Mouse (Mus musculus): Measurements from ENCODE around the gene Pdlim3.
"Not testable (repeated sequence)": the region's sequence is repeated elsewhere in the genome, so short reads cannot be mapped to it uniquely, and the experiment has no call there.

The Pdlim3 gene

DNA sequence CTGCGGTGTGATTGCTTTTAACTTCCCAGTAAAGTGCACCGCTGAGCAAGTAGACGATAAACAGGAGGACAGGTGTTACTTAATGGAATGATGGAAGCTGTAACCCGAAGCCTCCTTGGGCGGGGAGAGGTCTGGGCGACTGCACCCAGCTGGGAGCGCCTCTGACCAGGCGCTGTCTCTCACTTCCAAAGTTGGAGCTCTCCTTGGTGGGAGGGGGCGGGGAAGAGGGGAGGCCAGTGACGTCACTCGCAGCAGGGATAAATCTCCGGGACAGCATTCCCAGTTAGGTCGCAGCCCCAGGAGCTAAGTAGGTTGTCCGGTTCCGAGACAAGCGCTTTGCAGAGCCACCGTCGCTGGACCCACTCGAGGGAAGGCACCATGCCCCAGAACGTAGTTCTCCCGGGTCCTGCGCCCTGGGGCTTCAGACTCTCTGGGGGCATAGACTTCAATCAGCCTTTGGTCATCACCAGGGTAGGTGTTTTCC lies at the start of gene Pdlim3:
Gene Pdlim3 (plus strand): TSS at position 260 of the 484 bp plus-strand sequence.
- peak; percentile 95 for DNase-seq (ENCODE audit: low read depth, low spot score)

DNA sequence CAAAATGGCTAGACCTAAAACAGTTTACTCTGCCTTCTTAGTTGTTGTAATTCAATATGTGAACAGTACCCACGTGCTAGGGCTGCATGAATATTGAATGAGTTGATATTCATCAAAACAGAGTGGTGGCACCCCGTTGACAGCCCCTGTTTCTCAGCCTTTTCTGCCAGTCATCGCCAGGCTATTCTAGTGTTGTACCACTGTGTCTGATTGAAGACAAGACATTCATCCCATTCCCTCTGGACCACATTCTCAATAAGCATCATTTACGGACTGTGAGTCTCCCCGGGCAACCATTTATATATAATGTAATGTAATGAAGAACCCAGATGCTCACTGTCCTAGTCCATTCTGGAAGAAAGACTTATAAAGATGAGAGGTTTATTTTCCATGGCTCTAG lies 42.0 kb upstream of the Pdlim3 start:
- DNase-seq (ENCODE audit: low read depth, low spot score) = no peak

DNA sequence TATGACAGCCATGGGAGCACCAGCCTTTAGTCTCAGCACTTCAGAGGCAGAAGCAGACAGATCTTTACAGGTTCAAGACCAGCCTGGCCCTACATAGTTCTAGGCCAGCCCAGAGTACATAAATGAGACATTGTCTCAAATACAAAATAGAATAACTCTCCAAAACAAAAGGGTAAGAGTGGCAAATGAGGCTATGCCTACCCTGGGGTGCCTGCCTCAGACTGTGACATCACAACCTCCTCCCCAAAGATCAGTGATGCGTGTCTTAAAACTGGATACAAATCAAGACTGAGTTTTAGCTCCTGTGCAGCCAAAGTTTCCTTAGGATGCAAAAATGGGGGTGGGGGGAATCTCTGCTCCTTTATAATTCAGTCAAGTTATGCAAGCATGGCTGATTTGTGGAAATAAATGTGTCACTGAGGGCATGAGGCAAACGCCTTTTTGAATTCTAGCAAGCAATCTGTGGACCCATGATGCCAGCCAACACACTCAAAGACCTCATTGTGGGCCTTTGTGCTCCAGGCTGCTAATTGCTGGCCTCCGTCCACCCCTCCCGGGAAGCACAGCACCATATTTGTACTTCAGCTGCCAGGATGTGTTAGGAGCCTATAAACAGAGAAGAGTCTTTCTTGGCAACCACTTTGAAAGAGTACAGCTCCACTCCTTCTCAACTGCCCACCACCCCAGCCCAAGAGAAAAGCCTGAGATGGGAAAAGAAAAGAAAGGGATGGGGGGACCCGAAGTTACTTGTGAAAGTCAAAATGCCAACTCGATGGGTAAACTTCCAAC lies 41.0 kb upstream of the Pdlim3 start:
- DNase-seq (ENCODE audit: low read depth, low spot score) = no peak

DNA sequence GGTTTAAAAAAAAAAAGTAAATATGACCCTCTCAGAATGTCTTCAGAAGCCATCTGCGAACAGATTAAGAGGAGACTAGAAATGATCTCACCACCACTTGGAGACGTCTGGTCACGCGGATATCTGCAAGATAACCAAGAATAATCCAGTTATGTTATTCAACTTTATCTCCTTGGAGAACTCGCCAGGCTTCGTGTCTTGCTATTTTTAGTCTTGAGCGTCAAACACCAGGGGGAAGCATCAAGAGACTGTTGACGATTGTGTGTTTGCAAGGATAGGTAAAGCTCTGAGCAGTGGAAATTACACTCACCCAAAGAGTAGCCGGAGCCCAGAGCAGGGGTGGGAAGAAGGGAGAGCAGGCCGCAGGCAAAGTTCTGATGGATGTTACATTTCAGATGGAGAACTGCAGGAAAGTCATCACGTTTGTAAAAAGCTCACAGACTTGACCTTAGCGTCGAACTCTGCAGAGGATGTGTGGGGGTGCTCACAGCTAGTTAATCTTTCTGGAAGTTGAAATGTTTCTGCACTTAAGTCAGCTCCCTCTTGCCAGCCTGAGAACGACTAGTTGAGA lies 40.3 kb upstream of the Pdlim3 start:
- peak; percentile 44 for DNase-seq (ENCODE audit: low read depth, low spot score)

DNA sequence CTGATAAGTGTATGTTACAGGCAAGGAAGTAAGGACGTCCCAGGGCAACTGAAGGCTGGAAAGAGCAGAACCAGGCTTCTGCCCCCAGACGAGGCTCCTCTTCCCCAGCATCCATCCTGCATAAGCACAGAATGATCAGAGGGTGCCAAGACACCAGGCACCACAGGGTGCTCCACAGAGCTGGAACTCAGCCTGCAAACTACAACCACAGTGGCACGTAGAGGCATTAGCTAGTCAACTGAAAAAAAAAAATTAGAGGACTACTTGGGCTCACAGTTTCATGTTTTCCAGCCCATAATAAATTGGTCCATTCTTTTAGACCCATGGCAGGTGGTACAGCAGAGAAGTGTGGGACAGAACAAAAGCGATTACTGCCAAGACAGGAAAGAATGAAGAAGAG lies 39.4 kb upstream of the Pdlim3 start:
- DNase-seq (ENCODE audit: low read depth, low spot score) = no peak

- no peak for DNase-seq (ENCODE audit: low read depth, low spot score)
Observed at GRCm38 (mm10) chr8:45855118-45855517, 30.1 kb upstream of the Pdlim3 start.

DNA sequence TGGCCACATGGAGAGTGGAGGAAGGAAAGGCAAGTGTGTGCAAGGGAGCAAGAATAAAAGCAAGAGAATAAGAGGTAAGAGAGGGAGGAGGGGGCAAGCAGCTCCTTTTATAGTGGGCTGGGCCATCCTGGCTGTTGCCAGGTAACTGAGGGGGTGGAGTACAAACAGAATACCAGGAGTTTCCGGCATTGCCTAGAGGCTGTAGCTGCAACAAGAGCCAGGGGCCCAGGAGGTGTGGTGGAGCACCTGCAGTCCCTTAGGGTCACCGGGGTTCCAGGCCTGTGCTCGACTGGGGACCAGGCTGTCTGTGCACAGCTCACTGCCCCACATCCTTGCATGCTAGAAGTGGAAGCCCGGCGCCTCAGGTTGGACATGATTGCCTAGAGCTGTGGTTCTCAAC lies 27.5 kb upstream of the Pdlim3 start:
- DNase-seq (ENCODE audit: low read depth, low spot score) = no peak

- no peak for DNase-seq (ENCODE audit: low read depth, low spot score)
Observed at GRCm38 (mm10) chr8:45858391-45858790, 26.9 kb upstream of the Pdlim3 start.

GRCm38 (mm10) chr8:45871587-45871986 lies 13.7 kb upstream of the Pdlim3 start:
- DNase-seq (ENCODE audit: low read depth, low spot score) = not testable (repeated sequence)

DNA sequence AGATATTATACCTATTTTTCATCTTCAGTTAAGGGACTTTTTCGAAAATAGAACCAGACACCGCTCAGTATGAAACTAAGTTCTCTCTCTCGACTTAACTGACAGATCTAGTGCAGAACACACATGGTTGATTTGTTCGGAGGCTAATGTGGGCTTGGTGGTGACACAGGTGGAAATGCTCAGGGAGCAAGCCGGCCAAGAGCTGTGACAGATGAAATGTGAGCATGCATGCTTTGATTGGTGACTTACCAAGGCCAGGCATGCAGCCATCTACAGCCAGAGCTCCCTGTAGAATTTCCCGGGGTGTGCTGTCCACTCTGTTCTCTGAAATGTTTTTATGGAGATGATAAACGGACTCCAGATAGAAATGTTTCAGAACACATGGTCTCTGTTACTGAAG lies 13.2 kb upstream of the Pdlim3 start:
- peak; percentile 85 for DNase-seq (ENCODE audit: low read depth, low spot score)

GRCm38 (mm10) chr8:45874945-45875626 lies 10.2 kb upstream of the Pdlim3 start:
- DNase-seq (ENCODE audit: low read depth, low spot score) = peak; percentile 81

DNA sequence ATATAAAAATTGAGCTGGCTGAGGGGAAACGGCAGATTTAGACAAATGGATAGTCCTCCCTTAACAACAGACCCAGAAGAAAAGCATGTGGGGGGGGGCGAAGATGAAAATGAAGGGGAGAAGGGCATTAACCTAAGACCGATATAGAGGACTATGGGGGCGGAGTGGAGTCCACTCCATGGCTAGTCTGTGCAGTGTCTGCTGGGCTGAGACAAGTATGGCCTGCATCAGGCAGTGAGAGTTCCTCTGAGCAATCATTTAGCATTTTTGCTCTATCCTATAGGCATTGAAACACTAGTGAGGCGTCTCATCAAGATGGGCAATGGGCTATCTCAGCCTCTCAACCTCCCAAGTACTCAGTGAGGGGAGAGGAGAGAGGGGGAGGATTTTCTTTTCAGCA lies 8.9 kb upstream of the Pdlim3 start:
- DNase-seq (ENCODE audit: low read depth, low spot score) = no peak

DNA sequence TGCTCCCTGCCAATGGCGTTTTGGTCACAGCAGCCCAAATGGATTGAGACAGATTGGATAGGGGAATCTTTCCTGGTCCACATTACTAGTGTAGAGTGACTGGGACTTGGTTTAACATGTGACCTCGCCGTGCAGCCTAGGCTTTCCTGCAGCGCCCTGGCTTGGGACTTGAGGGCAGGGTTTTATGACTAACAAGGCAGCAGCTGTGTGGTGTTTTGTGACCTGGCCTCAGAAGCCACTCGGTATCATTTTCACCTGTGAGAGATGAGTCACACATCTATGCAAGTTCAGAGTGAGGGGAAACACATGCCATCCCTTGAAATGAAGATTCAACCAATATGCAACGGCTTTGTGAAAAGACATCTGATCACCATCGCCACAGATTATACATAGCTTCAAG lies 7.6 kb upstream of the Pdlim3 start:
- peak; percentile 87 for DNase-seq (ENCODE audit: low read depth, low spot score)

DNA sequence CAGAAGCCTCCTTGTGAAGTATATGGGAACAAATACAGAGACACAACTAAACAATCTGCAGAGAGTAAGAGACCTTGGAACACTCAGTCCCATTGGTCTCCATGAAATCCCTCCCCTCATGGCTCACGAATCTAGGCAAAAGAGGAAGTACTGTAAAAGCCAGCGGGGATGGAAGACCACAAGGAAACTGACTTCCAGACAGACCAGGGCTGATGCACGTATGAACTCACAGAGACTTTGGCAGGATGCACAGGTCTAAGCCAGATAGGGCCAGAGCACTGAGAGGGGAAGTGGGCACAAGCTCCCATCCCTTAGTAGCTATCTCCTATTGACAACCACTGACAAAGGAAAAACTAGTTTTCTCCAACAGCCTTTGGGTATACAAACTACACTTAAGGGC lies 4.8 kb upstream of the Pdlim3 start:
- DNase-seq (ENCODE audit: low read depth, low spot score) = no peak

DNA sequence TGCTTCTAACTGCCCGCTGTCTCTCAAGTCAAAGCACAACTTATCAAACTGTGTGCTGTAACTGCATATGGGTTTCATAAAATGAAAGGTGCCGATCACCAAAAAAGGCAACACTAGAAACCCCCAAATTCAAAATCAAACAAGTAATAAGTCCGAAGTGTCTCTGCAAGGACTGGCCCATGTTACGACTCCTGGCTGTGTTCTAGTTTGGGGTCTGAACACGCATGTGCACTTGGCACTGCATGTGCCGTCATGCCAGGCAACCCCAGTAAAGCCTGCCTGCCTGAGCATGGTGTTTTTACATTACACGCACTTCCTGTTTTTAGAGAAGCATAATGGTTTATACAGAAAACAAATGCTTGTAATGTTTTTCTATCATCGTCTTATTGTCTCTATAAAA lies 3.5 kb upstream of the Pdlim3 start:
- no peak for DNase-seq (ENCODE audit: low read depth, low spot score)

DNA sequence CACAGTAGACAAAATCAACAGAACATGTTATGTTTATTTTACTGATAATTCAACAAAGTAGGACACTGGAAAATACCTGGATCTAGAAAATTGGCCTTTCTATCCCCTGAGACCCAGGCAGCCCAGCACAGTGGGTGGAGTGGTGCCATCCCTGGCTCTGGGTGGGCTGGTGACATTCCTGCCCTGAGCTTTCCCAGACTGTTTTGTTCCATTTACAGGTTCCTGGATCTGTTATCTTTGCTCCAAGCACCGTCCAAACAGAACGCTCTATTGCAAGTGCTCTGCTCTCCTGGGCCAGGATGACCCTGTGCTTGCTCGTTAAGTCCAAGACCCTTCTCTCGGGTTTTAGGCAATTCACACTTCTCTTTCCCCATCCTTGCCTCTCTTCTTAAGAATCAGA lies 1.5 kb upstream of the Pdlim3 start:
- DNase-seq (ENCODE audit: low read depth, low spot score) = no peak

- DNase-seq (ENCODE audit: low read depth, low spot score) = no peak
Observed at GRCm38 (mm10) chr8:45884552-45884951, 709 bp upstream of the Pdlim3 start.

- peak; percentile 64 for DNase-seq (ENCODE audit: low read depth, low spot score)
Observed at GRCm38 (mm10) chr8:45885775-45886174, 514 bp downstream of the Pdlim3 start.

- no peak for DNase-seq (ENCODE audit: low read depth, low spot score)
Observed at GRCm38 (mm10) chr8:45889737-45890136, 4.5 kb downstream of the Pdlim3 start.

DNA sequence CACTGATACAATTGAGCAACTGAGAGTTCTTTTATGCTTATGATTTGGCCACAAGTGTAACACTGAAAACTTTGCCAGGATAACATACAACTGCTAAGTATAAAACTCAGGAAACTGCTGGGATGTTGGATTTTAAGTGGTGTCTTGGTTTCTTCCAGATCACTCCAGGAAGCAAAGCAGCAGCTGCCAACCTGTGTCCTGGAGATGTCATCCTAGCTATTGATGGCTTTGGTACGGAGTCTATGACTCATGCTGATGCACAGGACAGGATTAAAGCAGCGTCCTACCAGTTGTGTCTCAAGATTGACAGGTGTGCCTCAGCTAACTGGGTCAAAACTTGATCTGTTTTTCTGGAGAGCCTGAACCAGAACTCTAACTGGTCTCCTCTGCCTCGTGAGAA lies 11.3 kb downstream of the Pdlim3 start:
- peak; percentile 77 for DNase-seq (ENCODE audit: low read depth, low spot score)

- DNase-seq (ENCODE audit: low read depth, low spot score) = no peak
Observed at GRCm38 (mm10) chr8:45899783-45900182, 14.5 kb downstream of the Pdlim3 start.

DNA sequence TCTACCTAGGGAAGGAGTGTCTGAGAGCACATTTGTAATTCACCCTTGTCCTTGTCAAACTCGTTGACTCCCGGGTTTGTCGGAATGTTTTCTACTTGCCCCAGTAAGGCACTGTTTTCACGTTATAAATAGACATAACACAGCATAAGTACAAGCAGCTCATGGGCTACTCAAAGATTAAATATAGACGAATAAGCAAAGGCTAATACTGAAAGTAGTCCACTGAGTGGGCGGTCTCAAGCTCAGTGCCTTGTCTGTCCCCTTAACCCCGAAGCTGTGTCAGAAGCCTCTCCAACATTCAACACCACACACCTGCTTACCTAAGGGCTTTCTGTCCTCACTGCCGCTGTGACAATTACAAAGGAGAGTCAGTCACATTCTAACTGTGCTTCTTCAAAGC lies 16.4 kb downstream of the Pdlim3 start:
- no peak for DNase-seq (ENCODE audit: low read depth, low spot score)

GRCm38 (mm10) chr8:45903659-45904058 lies 18.4 kb downstream of the Pdlim3 start:
- no peak for DNase-seq (ENCODE audit: low read depth, low spot score)

Measured in skeletal muscle tissue, adult 2 months (tissue).